Mouse (Mus musculus): Measurements from ENCODE around the gene Shf.

DNA sequence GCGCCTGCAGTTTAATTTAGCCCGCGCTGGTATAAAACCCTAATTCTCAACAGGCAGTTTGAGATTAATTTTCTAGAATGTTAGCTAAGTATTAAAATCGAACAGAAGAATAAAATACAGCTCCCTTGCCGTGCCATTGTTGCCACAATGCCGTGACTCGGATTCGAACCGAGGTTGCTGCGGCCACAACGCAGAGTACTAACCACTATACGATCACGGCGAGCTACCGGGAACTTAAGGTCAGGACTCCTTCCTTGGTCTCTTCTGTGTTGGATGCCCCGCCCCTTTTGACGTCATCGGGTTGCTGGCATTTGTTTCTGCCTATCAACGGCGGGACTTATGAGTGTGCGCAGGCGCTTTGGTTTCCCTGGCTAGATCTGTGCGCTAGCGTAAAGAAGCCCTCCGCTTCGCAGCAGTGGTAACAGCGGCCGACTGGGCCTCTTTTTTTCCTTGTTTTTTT lies 8.3 kb upstream of the Shf start:
- TF ChIP-seq CTCF (IDR thresholded peaks at IDR 0.05; ENCODE audit: low read depth, low read length) = no peak
- no peak for TF ChIP-seq POLR2A (IDR thresholded peaks at IDR 0.05; ENCODE audit: insufficient read depth, low read length)
